Mouse (Mus musculus): ENCODE measurements around the gene Fgd6. TPM values are rescaled to one million over a fixed set of nuclear protein-coding genes. Genes with fewer than 3 reads are reported as not detected.
A peak's percentile ranks its signal among the peaks of the same experiment; 100 is the strongest.

Fgd6 gene
- total RNA-seq, 2 experiments from 2014 or later: 2.1 to 3.6 TPM

DNA sequence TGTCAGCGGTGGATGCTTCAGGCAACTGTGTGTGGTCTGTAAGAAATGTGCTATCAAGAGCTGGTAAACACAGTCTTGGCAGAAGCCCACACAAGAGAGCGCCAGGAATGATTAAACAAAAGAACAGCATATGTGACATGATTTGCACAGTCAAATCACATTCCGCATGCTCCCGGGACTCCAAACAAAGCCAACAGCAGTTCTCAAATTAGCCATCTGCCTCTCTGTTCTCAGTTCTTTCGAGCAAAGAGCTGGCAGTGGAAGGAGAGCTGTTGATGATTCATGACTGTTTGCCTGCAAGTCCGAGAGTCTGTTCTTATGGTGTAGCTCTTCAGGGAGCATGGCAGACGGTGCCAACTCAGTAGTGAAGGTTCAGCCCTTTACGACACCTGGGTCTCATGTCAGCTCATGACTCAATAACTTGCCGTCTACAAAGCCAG, 93.9 kb downstream of the Fgd6 start:
- DNase-seq (ENCODE audit: low spot score in 2 of 2): peak in 1 of 2 experiments; percentile 58

DNA sequence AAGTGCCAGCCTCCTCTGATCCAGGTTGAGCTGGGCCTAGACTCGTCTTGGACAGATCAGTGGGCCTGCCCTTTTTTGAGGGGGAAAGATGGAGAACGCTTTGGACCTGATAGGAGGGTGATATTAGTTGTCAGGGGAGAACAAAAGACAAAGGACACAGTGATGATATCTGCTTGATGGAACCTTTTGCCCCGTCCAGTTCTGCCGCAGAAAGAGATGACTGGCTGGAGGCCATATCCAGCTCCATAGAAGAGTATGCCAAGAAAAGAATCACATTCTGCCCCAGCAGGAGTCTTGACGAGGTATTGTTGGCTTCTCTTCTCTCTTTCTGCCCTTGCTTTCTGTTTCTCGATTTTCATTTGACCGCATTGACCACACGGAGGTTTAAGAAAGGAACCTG, 97.3 kb downstream of the Fgd6 start:
- DNase-seq (ENCODE audit: low spot score in 2 of 2): no peak

DNA sequence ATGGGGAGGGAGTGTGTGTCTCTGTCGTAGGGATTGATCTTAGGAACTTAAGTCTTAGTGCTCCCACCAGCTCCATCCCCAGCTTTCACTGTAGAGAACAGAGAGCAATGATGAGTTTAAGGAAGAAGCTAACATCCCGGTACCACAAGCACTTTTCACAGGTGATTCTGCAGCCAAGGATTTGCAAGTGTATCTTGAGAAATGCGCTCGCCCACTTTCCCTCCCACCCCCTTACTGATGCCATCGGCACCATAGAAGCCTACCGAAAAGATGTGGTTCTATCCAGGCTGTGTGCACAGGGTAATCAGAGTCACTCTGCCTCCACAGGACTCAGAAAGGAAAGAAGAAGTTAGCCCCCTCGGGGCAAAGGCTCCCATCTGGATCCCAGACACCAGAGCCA, 97.9 kb downstream of the Fgd6 start:
- no peak for DNase-seq (ENCODE audit: low spot score in 2 of 2)

DNA sequence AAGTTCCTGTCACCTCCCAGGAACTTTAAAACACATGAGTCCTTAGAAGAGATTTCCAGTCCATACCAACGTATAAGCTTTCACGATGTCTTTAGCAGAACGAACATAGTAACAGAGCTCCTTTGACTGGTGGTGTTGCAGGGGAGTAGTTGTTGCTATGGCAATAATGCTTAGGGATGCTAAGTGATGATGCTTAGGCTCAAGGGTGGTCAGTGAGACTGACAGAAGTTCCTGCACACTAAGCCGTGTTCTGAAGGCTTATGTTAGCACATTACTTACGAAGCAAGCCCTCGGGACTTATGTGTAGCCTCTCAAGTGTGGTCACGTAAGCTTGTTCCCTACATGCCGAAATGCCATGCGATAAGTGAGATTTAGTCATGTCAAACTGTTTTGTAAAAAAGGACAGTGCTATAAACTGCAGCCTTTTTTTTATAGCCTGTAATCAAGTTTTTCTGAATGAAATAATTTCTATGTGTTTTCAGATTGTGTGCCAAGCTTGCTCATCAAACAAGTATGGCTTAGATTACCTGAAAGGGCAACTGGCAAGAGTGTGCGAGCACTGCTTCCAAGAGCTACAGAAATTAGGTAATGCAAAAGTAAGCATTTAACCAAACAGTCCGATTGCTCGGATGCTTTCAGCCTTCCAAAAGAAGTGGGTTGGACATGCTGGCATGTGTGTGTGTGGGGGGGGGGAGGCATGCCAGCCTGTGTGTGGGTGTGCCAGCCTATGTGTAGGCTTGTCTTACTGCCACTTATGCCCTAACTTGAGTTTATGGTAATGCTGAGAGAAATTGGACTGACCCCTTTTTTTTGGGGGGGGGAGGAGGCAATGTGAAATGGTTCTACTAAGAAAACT, 99.0 kb downstream of the Fgd6 start:
- DNase-seq (ENCODE audit: low spot score in 2 of 2): no peak

DNA sequence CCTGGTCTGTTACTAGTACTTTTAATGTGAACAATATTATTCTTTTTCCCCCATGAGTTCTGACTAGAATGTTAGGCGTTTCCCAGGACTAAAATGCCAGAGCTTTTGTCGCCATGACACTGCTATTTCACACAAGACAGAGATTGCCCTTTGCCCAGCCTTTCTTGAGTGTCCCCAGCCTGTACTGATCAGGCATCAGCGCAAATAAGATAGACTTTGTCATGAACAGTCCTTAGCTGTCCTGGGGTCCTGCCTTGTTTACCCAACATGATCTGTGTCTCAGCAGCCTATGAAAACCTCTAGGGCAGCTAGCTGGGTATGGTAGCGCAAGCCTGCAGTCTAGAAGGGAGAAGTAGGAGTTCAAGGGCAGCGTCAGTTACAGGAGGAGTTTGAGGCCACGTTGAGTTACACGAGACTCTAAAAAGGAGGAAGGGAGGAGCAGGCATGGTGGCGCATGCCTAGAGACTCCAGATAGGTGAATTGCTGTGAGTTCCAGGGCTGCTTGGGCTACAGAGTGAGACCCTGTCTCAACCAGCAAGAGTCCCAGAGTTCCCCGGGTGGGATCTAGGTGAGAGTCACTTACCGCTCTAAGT, 103.2 kb downstream of the Fgd6 start:
- no peak for DNase-seq (ENCODE audit: low spot score in 2 of 2)

DNA sequence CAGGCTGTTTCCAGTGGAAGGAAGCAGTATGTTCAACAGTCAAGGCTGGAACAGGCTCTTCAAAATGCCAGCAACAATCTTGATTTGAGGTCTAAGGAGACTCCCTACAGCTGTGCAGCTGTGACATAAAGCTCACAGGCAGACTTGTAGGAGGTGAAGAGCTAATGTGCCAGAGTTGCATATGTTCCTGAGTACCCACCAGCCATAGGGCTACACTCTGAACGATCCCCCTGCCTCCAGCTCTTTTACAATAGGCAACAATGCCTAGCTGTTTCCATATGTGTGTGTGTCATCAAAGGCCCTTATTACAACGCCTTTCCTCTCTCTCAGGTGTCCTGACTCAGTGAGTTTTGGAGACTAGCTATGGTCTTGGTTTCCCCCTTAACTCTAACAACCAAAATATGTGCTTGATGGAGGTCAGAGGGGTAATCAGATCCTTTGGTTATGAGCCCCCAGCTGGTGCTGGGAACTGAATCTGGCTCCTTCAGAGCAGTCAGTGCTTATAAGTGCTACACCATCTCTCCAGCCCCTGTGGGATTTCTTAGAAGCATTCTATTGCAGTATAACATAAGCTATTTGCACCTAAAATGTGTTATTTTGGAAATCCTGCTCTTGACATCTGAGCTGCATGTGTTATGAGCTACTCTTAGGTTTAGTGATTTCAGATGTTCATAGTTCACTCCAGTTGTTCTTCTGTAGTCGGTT, 104.6 kb downstream of the Fgd6 start:
- DNase-seq (ENCODE audit: low spot score in 2 of 2): no peak

DNA sequence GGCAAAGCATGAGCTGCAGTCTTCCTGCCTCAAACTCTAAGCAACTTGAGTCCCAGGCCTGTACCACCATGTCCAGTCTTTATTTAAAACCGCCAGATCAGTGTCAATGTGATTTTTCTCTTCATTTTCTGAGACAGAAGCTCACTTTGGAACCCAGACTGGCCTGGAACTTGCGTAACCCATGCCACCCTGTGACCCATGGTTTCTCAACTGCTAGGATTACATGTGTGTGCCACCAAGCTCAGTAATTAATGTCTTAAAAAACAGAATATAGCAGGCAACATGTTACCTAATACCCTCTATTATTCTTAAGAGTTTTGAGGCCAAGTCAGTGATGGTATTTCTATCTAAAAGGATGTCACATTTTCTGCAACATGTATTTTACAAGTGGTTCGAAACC, 106.6 kb downstream of the Fgd6 start:
- DNase-seq (ENCODE audit: low spot score in 2 of 2): no peak

DNA sequence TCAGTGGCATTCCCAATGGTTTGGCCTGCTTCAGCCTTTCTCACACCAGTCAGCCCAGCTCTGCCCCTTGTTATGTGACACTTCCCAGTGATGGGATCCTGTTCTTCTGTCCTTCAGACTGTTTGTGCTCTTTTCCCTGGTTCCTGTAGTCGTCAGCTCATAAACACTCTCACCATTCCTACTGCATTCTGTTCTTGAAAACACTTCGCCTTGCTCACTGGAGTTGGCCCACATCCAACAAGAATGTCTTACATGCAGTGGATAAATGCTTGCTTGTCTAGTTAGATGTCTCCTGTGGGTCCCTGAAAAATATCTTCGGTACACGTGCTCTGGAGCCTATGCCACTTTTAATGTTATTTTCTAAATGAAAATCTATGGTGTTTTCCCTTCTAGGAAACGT, 108.8 kb downstream of the Fgd6 start:
- DNase-seq (ENCODE audit: low spot score in 2 of 2): no peak

DNA sequence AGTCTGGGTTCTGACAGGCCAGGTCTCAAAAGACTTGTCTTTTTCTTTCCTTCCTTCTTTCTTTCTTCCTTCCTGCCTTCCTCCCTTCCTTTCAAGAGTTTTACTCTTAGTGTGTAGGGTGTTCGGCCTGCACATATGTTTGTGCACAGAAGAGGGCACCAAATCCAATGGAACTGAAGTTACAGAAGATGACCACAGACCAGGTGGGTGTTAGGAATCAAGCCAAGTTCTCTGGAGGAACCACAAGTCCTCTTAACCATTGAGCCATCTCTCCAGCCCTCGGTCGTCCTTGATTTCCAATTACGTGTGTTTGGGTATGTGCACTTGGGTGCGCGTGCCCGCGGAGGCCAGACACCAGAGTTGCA, 111.6 kb downstream of the Fgd6 start:
- no peak for DNase-seq (ENCODE audit: low spot score in 2 of 2)

DNA sequence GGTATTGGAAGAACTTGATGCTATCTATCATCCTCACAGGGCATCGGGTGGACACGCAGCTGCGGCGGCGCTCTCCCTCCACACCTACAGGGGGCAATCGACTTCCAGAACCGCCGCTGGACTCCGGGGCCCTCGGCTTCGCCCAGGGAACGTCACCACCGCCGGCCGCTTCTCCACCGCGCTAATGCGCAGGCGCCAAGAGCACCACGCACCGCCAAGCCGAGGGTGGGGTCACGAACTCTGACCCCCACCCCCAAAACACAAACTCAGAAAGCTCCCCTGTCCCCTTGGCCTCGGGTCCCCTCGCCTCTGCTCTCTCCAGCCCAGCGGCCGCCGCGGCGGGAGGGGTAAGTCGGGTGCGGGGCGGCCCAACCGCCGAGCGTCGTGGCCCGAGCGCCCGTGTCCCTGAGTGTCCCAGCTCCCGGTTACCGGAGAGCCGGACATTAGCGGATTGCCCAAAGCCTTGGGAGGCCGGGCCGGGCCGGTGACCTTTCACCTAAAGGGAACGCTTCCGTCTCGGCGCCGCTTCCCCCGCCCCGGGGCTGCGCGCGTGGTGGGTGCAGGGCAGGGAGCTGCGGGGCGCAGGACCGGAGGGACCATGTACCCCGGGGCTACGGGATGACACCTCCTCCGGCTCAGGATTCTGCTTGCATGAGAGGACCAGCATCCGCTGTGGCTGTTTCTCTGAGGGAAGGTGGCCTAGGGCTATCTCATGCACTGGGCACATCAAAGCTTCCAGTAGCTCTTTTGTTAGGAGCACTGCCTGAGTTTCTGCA, 112.1 kb downstream of the Fgd6 start, which contains the start of gene Nr2c1:
Gene Nr2c1, plus strand, starts transcription at position 268 of the 776 bp plus-strand sequence.
- DNase-seq (ENCODE audit: low spot score in 2 of 2): peak; percentile 82 to 89

DNA sequence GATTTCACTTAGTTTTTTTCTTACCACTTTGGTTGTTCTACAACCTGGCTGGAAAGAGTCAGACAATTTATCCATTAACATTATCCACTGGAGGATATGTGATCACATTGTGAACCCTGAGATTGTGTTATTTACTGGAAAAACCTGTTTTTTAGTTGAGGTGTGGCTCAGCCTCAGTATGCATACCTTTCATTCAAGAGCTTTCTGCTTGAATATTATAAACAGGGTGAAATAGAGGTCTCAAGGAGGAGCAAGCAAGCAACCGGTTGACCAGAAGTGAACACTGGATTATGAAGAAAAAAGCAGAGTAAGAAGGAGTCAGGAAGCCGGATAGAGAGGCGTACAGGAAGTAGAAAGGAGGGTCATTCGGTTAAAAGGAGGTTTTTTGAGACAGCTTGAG, 115.7 kb downstream of the Fgd6 start:
- DNase-seq (ENCODE audit: low spot score in 2 of 2): no peak

DNA sequence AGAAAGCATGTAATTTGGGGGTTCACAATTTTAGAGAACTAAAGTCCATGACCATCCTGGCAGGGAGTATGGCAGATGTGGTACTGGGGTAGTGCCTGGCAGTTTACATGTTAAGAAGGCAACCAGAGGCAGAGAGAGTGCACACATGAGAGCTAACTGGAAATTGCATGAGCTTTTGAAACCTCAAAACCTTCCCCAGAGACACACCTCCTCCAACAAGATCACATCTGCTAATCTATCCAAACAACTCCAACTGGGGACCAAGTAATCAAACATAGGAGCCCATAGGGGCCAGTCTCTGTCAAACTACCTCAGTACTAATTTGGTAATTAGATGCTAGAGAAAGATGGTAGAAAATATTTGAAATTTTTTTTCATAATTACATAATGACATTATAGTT, 118.0 kb downstream of the Fgd6 start:
- DNase-seq (ENCODE audit: low spot score in 2 of 2): no peak

DNA sequence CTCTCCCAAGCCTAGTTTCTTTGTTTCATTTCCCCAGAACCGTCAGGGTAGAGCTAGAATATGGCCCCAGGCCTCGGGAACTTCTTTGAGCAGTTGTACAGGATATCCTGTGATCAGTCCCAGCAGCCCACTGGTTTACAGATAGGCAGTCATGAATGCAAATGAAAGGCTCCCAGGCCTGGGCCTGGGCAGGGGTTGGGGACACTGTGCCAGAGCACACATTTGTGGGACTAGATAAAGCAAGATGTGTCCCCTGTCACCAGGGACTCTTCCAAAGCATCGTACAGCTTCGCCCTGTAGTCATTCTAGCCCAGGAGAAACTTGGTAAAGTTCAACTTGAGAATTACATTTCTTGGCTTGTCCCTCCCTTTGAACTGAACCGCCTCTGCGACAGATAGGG, 123.2 kb downstream of the Fgd6 start:
- DNase-seq (ENCODE audit: low spot score in 2 of 2): no peak

DNA sequence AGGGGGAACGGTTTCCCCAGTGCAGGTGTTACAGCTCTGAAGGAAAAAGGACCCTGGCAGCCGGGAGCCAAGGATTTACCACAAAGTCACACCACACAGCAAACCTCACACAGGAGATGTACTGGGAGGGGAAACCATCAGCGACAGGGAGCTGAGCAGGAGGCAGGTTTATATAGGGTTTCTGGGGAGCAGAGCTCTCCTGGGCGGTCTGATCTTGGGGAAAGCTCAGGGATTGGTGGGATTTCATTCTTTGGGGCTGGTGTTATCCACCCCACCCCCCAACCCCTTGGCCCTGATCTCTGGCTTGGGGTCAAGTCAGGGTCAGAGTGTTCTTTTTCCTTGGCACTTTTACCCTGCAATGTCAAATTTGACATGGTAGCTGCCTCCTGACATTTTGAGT, 123.6 kb downstream of the Fgd6 start:
- DNase-seq (ENCODE audit: low spot score in 2 of 2): no peak

DNA sequence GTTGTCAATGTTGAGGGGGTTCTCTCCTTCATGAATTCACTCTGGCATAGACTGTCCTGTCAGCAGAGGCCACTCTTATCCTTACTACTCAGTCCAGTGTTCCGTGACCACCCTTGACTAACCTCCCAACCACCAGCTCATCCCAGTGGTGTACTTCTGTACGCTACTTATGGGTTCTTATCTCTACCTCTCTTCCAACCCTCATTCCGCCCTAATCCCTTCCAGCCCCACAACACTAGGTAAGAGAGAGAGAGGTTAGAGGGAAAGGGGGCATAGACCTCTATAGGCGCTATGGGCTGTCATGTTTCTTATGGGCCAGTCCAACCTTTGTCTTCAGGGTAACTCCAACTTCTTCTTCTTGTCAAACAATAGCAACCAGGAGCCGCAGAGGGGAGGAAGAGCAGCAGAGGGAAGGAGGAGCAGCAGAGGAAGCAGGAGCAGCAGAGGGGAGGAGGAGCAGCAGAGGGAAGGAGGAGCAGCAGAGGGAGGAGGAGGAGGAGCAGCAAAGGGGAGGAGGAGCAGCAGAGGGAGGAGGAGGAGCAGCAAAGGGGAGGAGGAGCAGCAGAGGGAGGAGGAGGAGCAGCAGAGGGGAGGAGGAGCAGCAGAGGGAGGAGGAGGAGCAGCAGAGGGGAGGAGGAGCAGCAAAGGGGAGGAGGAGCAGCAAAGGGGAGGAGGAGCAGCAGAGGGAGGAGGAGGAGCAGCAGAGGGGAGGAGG, 125.4 kb downstream of the Fgd6 start:
- DNase-seq (ENCODE audit: low spot score in 2 of 2): no peak

DNA sequence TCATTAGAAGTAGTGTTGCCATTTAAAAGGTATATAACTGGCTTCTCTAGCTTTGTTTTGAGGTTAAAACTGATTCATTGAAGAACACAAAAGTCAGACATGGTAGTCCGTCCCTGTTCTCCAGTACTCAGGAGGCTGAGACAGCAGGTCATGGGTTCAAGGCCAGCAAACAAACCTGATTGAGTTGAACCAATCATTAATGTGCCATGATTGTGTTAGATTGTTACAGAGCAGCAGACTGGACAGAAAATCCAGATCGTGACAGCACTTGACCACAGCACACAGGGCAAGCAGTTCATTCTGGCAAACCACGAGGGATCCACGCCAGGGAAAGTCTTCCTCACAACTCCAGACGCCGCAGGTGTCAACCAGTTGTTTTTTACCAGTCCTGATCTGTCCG, 126.2 kb downstream of the Fgd6 start:
- no peak for DNase-seq (ENCODE audit: low spot score in 2 of 2)

DNA sequence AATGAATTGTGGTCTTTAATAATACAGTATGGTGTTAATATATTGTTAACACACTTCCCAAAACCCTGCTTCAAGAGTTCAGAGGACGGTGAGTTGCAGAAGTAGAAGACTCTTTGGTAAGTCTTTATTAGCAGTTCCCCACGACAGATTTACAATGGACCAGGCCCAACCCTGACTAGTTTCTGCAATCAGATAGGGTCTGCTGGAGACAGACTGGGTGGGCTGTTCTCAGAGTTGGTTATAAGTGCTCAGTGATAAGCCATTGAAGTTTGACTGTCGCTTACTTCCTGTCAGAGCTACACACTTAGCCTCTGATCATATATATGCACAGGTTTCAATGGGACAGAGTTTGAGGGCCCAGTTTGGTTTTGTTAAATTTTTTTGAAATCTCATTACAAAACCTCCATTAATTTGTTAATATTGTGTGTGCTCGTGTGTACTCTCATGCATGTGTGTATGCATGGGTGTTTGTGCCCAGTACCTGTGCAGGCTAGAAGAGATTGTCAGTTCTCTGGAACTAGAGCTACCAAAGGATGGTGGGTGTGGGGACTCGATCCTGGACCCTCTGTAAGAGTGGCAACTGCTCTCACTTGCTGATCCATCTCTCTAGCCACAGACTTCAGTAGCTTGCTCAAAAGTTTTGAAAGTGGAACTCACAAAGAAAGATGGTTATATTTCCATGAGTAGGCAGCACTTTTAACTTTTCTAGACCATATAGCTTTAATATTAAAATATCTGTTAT, 128.5 kb downstream of the Fgd6 start:
- DNase-seq (ENCODE audit: low spot score in 2 of 2): no peak

DNA sequence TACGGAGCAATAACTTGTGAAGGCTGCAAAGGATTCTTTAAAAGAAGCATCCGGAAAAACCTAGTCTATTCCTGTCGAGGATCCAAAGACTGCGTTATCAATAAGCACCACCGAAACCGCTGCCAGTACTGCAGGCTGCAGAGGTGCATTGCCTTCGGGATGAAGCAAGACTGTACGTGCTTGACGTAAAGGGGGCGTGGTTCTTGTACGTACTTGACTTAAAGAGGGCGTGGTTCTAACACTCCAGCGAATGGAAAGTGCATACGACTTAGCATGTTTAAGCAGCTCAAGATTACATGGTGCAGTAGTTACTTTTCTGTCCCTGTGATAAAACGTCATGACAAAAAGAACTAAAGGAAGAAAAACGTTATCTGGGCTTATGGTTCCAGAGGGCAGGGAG, 129.6 kb downstream of the Fgd6 start:
- no peak for DNase-seq (ENCODE audit: low spot score in 2 of 2)

DNA sequence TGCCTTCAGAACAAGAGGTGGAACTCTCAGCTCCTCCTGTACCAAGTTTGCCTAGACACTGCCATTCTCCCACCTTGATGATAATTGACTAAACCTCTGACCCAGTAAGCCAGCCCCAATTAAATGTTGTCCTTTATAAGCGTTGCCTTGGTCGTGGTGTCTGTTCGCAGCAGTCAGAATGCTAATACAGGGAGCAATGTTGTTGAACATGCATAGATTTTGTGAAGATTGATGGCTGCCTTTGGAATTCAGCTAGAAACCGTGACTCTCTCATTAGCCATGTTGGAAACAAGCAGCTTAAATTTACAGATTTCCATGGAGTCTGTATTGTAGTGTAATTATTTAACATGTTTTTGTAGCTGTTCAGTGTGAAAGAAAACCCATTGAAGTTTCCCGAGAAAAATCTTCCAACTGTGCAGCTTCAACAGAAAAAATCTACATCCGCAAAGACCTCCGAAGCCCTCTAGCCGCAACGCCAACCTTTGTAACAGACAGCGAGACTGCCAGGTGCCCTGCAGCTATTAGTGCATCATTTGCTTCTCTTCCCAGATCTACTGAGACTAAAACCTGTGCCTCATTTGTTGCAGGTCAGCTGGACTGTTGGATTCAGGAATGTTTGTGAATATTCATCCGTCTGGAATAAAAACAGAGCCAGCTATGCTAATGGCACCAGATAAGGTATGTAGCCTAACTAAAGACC, 131.4 kb downstream of the Fgd6 start:
- DNase-seq (ENCODE audit: low spot score in 2 of 2): no peak
